Mouse (Mus musculus) midbrain, embryonic 16.5 days (tissue): ENCODE data around the gene Zbtb42. TPM values are rescaled to one million over a fixed set of nuclear protein-coding genes. Genes with fewer than 3 reads are reported as not detected.

ENCODE experiments used
- ATAC-seq: fragments of 200-750 bp; cut with Nextera tagmentation; 2 replicates; pipeline ENCODE4 v1.8.0; 2017; ENCODE audit warnings: moderate TSS enrichment
- H3K27ac ChIP-seq: fragments of 300-500 bp; sonication (generic); 2 replicates; pipeline ENCODE4 v1.5.1; 2014; ENCODE audit warnings: mild to moderate bottlenecking, low read length, mixed read lengths
- H3K27me3 ChIP-seq: fragments of 300-500 bp; sonication (generic); 2 replicates; pipeline ENCODE4 v1.6.1; 2014; ENCODE audit warnings: low read depth, low read length, mixed read lengths; ENCODE audit not compliant: control insufficient read depth, insufficient read depth
- H3K36me3 ChIP-seq: fragments of 300-500 bp; sonication (generic); 2 replicates; pipeline ENCODE4 v1.6.1; 2014; ENCODE audit warnings: mild to moderate bottlenecking, low read length, moderate library complexity, mixed read lengths; ENCODE audit not compliant: control insufficient read depth, insufficient read depth
- H3K4me1 ChIP-seq: fragments of 300-500 bp; sonication (generic); 2 replicates; pipeline ENCODE4 v1.6.1; 2014; ENCODE audit warnings: mild to moderate bottlenecking, low read length, mixed read lengths; ENCODE audit not compliant: control insufficient read depth, insufficient read depth
- H3K4me2 ChIP-seq: fragments of 300-500 bp; sonication (generic); 2 replicates; pipeline ENCODE4 v1.6.1; 2014; ENCODE audit warnings: mild to moderate bottlenecking, low read length, mixed read lengths
- H3K4me3 ChIP-seq: fragments of 300-500 bp; sonication (generic); 2 replicates; pipeline ENCODE4 v1.5.1; 2014; ENCODE audit warnings: low read depth, mild to moderate bottlenecking, low read length, moderate library complexity, mixed read lengths
- H3K9ac ChIP-seq: fragments of 300-500 bp; sonication (generic); 2 replicates; pipeline ENCODE4 v1.6.1; 2014; ENCODE audit warnings: low read depth, low read length, mixed read lengths
- H3K9me3 ChIP-seq: fragments of 300-500 bp; sonication (generic); replicated peaks from 2 replicates; pipeline ENCODE4 v1.6.1; 2014; ENCODE audit warnings: mild to moderate bottlenecking, low read length, mixed read lengths; ENCODE audit not compliant: control insufficient read depth, poor library complexity, severe bottlenecking
- WGBS: fragments of 180-500 bp; shearing (Covaris S2); extraction: QIAGEN DNeasy Blood & Tissue Kit; methylation state at CpG from one replicate; pipeline ENCODE4 v1.1.7; 2014; 5-methylcytosine and 5-hydroxymethylcytosine counted together
- polyA plus RNA-seq: library from polyadenylated mRNA; unstranded; fragments of >200 nt; fragmentation: Nextera tagmentation; extraction: Ambion mirVana; gene quantifications from 2 replicates; pipeline ENCODE4 v1.2.1, GENCODE M21; 2015

Gene Zbtb42
- polyA plus RNA-seq, 1 experiment from 2014 or later: 0.73 TPM

DNA sequence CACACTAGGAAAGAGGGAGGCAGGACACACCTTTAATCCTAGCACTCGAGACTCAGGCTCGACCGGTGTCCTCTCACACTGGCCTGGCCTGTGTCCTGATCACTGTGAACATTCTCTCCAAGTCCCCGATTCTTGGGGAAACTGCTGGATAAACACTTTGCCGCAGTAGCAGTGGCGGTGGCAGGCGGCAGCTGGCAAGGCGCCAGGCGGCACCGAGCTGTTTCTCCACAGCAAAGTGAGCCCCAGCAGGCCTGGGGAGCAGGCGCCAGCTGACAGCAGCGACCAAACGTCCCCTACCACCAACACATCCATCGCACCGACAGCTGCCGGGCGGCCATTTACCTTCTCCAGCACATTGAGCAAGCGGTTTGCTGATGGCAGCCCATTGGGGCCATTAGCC, 13.2 kb upstream of the Zbtb42 start:
- no peaks in the 10 kb centered on the region for H3K9me3 ChIP-seq
- H3K4me1 ChIP-seq: peaks cover 40% of the 10 kb centered on the region
- no peaks in the 10 kb centered on the region for H3K27me3 ChIP-seq
- H3K4me3 ChIP-seq: no peak overlapping the region
- peak overlapping the region; percentile 77 for H3K27ac ChIP-seq
- H3K4me2 ChIP-seq: peak overlapping the region; percentile 19; the same call in 1 of the 2 replicates
- H3K36me3 ChIP-seq: peaks cover 24% of the 10 kb centered on the region; the same call in 1 of the 2 replicates
- 26% methylated on average over 18 of the region's 18 CpGs for WGBS
- peak overlapping the region; percentile 37 for H3K9ac ChIP-seq
- no peak for ATAC-seq

GRCm38 (mm10) chr12:112665881-112666544, 12.6 kb upstream of the Zbtb42 start:
- Histone ChIP-seq H3K36me3 (peaks cover 19% of the 10 kb centered on the region; the same call in 1 of the 2 replicates), H3K27ac (peak overlapping the region; percentile 77), H3K4me2 (peak overlapping the region; percentile 19; the same call in 1 of the 2 replicates), H3K9ac (peak overlapping the region; percentile 37), H3K4me1 (peaks cover 39% of the 10 kb centered on the region), H3K4me3 (no peak overlapping the region), H3K27me3 (no peaks in the 10 kb centered on the region), H3K9me3 (no peaks in the 10 kb centered on the region)
- 90% methylated on average over 9 of the region's 9 CpGs for WGBS
- no peak for ATAC-seq

DNA sequence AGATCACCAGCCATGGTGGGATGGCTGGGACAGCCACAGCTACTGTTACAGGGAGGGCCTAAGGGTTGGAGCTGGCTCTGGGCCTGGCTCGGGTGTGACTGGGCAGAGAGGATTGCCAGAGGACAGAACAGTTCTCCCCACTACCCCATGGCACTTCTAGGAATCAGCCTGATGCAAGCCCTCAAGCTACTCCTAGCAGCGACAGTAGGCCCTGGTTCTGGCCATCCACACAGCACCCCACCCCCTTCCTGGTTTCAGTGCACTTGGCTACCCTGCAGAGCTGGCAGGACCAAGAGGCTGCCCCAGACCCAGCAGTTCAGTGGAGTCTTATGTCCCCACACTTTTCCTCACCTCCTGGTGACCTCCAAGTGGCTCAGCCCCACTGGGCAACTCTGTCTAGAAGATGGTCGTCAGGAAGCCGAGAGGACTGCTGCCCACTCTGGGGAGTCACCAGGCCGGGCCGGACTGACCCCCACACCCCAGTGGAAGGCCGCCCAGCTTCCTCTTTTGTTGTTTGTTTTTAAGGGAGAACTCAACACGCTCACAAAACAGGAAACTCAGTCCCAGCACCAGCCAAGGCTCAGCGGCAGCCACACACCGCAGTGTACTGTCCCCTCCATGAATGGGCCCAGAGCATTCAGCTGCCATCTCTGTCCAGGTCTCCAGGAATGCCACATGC, 10.9 kb upstream of the Zbtb42 start:
- peaks cover 48% of the 10 kb centered on the region for H3K4me1 ChIP-seq
- WGBS: 81% methylated on average over 10 of the region's 10 CpGs
- no peaks in the 10 kb centered on the region for H3K9me3 ChIP-seq
- no peak overlapping the region for H3K9ac ChIP-seq
- no peaks in the 10 kb centered on the region for H3K27me3 ChIP-seq
- peaks cover 12% of the 10 kb centered on the region; the same call in 1 of the 2 replicates for H3K36me3 ChIP-seq
- ATAC-seq: no peak
- no peak overlapping the region for H3K4me2 ChIP-seq
- H3K4me3 ChIP-seq: no peak overlapping the region
- no peak overlapping the region for H3K27ac ChIP-seq

DNA sequence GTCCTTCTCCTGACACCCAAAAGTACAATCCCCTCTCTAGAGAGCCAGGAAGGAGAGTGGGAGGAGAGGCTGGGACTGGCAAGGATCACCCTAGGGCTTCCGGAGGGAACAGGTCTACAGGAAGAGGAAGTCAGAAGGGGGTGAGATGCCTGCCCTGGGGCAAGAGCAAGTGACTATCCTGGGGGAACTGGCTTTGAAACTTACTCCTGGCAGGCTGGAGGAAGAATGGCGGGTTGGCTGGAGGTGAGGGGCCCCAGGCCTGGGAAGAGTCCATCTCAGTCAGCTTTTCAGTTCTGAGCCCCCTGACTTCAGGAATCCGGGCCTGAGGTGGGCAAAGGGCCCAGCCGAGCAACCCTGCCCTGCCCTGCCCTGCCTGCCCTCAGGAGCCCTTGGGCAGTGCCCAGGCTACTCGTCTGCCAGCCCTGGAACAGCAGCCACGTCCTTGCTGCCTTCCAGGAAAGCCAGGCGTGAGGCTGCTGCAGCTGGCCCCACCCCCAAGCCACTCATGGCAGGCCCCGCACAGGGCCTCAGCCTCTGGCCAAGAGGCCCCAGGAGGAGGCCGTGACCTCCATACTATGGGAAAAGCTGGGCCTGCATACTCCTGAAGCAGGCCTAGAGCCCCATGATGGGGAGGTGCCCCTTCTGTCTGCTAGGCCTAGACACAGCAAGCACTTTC, 7.8 kb upstream of the Zbtb42 start:
- Histone ChIP-seq H3K36me3 (peaks cover 12% of the 10 kb centered on the region; the same call in 1 of the 2 replicates), H3K27ac (no peak overlapping the region), H3K9me3 (no peaks in the 10 kb centered on the region), H3K4me1 (peaks cover 32% of the 10 kb centered on the region), H3K27me3 (no peaks in the 10 kb centered on the region), H3K4me3 (no peak overlapping the region), H3K4me2 (no peak overlapping the region), H3K9ac (no peak overlapping the region)
- 49% methylated on average over 9 of the region's 9 CpGs for WGBS
- ATAC-seq: no peak

GRCm38 (mm10) chr12:112671891-112672290, 6.7 kb upstream of the Zbtb42 start:
- Histone ChIP-seq H3K4me2 (peak overlapping the region; percentile 92), H3K9me3 (no peaks in the 10 kb centered on the region), H3K27ac (no peak overlapping the region), H3K4me1 (peaks cover 29% of the 10 kb centered on the region), H3K36me3 (peaks cover 12% of the 10 kb centered on the region; the same call in 1 of the 2 replicates), H3K9ac (peak overlapping the region; percentile 96; the same call in 1 of the 2 replicates), H3K4me3 (no peak overlapping the region; the same call in 1 of the 2 replicates), H3K27me3 (no peaks in the 10 kb centered on the region)
- ATAC-seq: no peak
- WGBS: 78% methylated on average over 7 of the region's 7 CpGs

DNA sequence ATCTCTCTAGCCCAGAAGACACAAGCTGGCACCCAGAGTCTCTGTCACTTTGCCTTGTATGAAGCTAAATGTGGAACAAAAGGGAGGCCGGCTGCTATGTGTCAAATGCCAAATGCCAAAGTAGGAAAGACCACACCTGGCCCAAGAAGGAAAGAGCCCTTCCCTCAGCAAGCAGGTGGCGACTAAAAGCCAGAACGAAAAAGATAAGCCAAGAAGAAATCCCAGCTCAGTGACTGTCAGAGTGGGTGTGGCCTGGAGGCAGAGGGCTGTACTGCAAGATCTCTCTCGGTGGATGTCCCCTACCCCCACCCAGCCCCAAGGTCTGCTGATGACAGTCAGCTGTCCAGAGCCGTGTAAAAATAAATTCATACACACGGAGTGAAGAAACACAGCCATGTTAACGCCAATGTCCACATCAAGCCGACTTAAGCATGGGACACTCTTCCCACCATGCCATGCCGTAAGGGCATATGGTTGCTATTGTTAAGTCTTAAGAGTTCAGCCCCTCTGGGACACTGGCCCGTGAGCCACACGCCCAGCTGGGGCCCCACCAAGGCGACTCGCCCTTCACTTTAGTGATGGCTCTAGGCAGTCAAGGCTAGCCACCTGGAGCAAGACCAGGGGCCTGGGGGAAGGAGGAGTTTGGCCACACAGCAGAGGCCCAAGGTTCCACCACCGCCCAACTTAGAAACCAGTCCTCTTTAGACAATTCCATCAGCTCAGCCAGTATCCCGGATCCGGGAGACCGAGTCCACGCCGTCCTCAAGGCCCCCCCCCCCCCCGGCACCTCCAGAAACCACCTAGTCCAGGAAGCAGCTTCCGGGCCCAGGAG, 5.7 kb upstream of the Zbtb42 start:
- peak overlapping the region; percentile 96 for H3K9ac ChIP-seq
- H3K4me2 ChIP-seq: peak overlapping the region; percentile 92
- H3K27ac ChIP-seq: peak overlapping the region; percentile 91
- H3K4me3 ChIP-seq: peak overlapping the region; percentile 97
- peaks cover 6% of the 10 kb centered on the region for H3K27me3 ChIP-seq
- ATAC-seq: no peak
- H3K36me3 ChIP-seq: peaks cover 12% of the 10 kb centered on the region; the same call in 1 of the 2 replicates
- WGBS: 4% methylated on average over 21 of the region's 21 CpGs
- no peaks in the 10 kb centered on the region for H3K9me3 ChIP-seq
- H3K4me1 ChIP-seq: peaks cover 29% of the 10 kb centered on the region

DNA sequence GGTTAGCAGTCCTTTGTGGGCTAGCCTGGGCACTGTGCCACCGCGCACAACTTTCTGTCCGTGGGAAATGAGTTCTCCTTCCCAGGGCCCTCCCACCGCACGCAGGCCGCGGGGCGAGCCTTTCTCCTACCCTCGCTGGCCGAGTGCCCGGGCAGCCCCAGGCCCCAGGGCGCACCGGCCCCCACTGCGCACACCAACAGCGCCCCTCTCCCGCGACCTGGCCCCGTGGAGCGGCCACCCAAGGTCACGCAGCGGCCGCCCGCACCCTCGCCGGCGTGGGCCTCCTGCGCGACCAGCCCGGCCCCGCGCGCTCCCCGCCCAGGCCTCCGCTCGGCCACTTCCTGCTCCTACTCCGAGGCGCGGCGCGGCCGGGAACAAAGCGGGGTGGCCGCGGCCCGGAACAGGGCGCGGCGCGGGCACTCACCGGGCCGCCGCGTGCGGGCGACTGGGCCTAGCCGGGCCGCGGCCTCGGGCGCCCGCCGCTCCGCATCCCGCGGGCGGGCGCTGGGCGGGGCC, 5.0 kb upstream of the Zbtb42 start:
- peaks cover 10% of the 10 kb centered on the region for H3K27me3 ChIP-seq
- peaks cover 30% of the 10 kb centered on the region for H3K4me1 ChIP-seq
- H3K4me3 ChIP-seq: peak overlapping the region; percentile 97
- peak overlapping the region; percentile 92 for H3K4me2 ChIP-seq
- peak overlapping the region; percentile 96 for H3K9ac ChIP-seq
- WGBS: under 1% methylated on average over 48 of the region's 68 CpGs
- H3K27ac ChIP-seq: peak overlapping the region; percentile 91
- H3K9me3 ChIP-seq: no peaks in the 10 kb centered on the region
- ATAC-seq: peak; percentile 23
- peaks cover 7% of the 10 kb centered on the region; the same call in 1 of the 2 replicates for H3K36me3 ChIP-seq
